Mouse (Mus musculus): Measurements from ENCODE around the gene Avpr2. TPM values are rescaled to one million over a fixed set of nuclear protein-coding genes. Genes with fewer than 3 reads are reported as not detected.

The Avpr2 gene
- not detected in 2 replicates for polyA plus RNA-seq (2011; ENCODE audit: insufficient read length, low read depth, missing spikeins)

DNA sequence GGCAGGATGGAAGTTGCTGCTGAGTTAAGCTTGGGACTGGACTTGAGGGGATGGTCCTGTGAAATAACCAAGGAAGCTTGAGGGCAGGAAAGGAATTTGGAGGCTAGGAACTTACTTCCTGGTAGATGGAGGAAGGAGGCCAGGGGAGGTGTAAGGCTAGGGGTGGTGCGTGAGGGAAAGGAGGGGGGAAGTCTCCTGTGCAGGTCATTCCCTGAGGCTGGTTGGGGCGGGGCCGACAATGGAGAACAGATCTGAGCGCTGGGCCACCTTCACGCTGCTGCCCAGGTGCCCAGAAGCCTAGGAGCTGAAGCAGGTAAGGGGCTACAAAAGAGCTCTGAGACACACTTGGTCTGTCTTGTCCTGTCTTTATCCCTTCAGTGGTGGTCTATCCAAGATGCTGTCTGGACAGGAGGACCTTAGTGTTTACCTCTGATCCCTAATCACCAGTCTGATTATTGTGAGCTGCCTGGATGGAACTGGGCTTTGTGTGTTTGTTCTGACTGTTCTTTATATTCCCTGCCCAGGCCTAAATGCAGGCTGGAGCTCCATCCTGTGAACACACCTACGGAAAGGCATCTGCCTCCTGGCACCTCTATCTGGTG lies at the start of gene Avpr2:
Gene Avpr2 (plus strand): TSS at position 552 of the 602 bp plus-strand sequence.
- Histone ChIP-seq H3K27ac (ENCODE audit: insufficient read depth, low read length) (no peak within 1 kb of the TSS), H3K4me3 (ENCODE audit: insufficient read depth, low read length) (no peak within 1 kb of the TSS), H3K4me1 (ENCODE audit: control insufficient read depth, insufficient read depth, low read length) (no peaks in the 10 kb centered on the region)
- TF ChIP-seq POLR2A (IDR thresholded peaks at IDR 0.05; ENCODE audit: low read depth, low read length): no peak
- no peak for TF ChIP-seq CTCF (IDR thresholded peaks at IDR 0.05; ENCODE audit: borderline replicate concordance, insufficient read depth, low read length)

DNA sequence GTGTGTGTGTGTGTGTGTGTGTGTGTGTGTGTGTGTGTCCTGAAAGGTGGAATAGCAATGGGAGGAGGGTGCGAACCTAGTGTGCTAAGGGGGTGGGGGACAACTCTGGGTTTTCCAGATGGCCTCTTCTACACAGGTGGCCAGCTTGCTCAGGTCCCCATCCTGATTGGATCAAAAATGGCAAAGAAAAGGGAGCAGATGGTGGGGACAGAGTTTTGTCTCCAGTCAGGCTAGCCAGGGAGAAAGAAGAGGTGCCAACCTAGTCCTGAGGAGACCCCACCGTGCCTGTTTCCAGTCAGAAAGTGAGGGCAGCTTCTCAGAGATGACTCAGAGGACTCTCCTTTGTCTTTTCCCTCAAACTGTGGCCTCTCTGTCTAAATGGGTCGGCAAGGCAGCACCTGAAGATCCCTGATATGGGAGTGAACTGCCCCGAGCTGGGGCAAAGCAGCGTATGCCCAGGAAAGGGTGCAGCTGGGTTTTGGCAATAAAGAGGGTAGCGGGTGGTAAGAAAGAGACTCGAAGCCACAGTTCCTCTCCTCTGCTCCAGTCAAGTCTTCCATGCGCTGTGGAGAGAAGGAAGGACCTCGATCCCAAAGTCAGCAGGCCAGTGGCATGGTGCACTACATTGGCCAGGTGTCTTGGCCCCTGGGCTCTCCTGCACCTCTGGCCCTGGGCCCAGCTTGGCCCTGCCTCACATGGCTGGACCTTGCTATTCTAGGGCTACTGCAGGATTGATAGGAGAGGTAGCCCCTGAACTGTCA lies 37.4 kb upstream of the Avpr2 start:
- Histone ChIP-seq H3K4me3 (ENCODE audit: insufficient read depth, low read length) (no peak overlapping the region), H3K27ac (ENCODE audit: insufficient read depth, low read length) (no peak overlapping the region), H3K4me1 (ENCODE audit: control insufficient read depth, insufficient read depth, low read length) (no peaks in the 10 kb centered on the region)
- TF ChIP-seq CTCF (IDR thresholded peaks at IDR 0.05; ENCODE audit: borderline replicate concordance, insufficient read depth, low read length) (no peak), POLR2A (IDR thresholded peaks at IDR 0.05; ENCODE audit: low read depth, low read length) (no peak)

DNA sequence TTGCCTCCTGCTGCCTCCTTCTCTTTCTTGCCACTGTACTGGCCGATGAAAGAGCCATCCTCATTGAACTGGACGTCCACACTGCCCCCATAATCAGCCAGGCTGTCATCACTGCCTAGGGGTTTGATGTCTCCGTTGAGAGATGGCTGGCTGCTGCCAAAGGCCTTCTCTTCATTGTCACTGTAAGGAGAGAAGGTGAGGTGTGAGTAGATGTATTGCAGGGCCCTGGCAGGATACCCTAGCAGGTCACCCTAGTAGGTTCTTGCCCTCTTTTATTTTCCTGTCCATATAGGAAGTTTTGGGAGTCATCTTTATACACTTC lies 36.9 kb upstream of the Avpr2 start:
- Histone ChIP-seq H3K27ac (ENCODE audit: insufficient read depth, low read length) (no peak overlapping the region), H3K4me1 (ENCODE audit: control insufficient read depth, insufficient read depth, low read length) (no peaks in the 10 kb centered on the region), H3K4me3 (ENCODE audit: insufficient read depth, low read length) (no peak overlapping the region)
- TF ChIP-seq CTCF (IDR thresholded peaks at IDR 0.05; ENCODE audit: borderline replicate concordance, insufficient read depth, low read length) (no peak), POLR2A (IDR thresholded peaks at IDR 0.05; ENCODE audit: low read depth, low read length) (no peak)

DNA sequence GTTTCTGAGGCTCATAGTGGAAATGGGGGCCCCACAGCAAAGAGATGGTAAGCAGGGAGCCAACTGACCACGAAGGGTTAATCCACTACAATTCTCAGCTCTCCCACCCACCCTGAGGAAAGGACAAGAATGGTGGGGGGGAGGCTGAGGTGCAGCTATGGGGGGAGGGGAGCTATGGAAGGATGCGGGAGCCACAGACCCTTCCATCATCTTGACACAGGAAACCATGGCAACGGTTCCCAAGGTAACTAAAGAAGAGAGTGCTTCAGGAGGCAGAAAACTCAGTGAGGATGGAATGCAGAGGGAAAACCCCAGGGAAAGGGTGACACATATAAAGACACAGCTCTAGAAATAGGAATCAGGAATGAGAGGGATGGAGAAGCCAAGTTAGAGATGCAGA lies 27.2 kb upstream of the Avpr2 start:
- H3K27ac ChIP-seq (ENCODE audit: insufficient read depth, low read length): no peak overlapping the region
- TF ChIP-seq CTCF (IDR thresholded peaks at IDR 0.05; ENCODE audit: borderline replicate concordance, insufficient read depth, low read length) (no peak), POLR2A (IDR thresholded peaks at IDR 0.05; ENCODE audit: low read depth, low read length) (no peak)
- no peak overlapping the region for H3K4me3 ChIP-seq (ENCODE audit: insufficient read depth, low read length)
- no peaks in the 10 kb centered on the region for H3K4me1 ChIP-seq (ENCODE audit: control insufficient read depth, insufficient read depth, low read length)

DNA sequence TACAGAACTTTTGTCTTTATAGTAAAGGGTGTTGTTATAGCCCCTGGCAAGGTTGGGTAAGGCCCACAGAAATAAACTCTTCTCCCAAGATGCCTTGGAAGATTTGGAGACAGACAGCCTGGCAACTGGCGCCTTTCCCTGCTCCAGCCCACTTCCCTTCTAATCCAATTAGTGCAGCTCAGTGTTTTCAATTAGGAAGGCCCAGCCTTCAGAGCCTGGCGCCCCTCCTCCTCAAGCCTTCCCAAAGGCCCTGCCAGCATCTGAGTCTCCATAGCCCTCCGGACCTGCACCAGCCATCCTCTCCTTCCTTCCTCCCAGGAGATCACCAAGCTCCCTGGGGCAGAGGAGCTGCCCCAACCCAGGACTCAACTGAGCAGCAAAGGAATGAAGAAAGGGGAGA lies 24.6 kb upstream of the Avpr2 start:
- TF ChIP-seq CTCF (IDR thresholded peaks at IDR 0.05; ENCODE audit: borderline replicate concordance, insufficient read depth, low read length): no peak
- TF ChIP-seq POLR2A (IDR thresholded peaks at IDR 0.05; ENCODE audit: low read depth, low read length): no peak
- Histone ChIP-seq H3K4me1 (ENCODE audit: control insufficient read depth, insufficient read depth, low read length) (no peaks in the 10 kb centered on the region), H3K27ac (ENCODE audit: insufficient read depth, low read length) (no peak overlapping the region), H3K4me3 (ENCODE audit: insufficient read depth, low read length) (no peak overlapping the region)

DNA sequence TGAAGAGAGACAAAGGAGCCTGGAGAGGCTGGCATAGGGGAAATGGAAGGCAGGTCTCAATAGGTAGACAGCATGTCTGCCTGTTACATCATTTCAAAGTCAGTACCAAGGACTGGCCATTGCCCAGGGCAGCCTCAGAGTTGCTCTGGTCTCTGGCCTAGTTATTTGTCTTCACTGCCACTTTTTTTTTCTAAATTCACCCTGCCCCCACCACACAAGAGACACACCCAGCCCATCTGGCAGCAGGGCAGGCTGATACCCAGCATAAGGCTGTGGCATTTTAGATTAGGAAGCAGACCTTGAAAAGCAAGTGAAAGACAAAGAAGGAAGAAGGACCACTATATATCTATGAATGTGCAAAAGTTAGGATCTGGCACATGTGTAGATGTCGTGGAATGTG lies 24.1 kb upstream of the Avpr2 start:
- Histone ChIP-seq H3K4me3 (ENCODE audit: insufficient read depth, low read length) (no peak overlapping the region), H3K27ac (ENCODE audit: insufficient read depth, low read length) (no peak overlapping the region), H3K4me1 (ENCODE audit: control insufficient read depth, insufficient read depth, low read length) (no peaks in the 10 kb centered on the region)
- TF ChIP-seq CTCF (IDR thresholded peaks at IDR 0.05; ENCODE audit: borderline replicate concordance, insufficient read depth, low read length): no peak
- TF ChIP-seq POLR2A (IDR thresholded peaks at IDR 0.05; ENCODE audit: low read depth, low read length): no peak

DNA sequence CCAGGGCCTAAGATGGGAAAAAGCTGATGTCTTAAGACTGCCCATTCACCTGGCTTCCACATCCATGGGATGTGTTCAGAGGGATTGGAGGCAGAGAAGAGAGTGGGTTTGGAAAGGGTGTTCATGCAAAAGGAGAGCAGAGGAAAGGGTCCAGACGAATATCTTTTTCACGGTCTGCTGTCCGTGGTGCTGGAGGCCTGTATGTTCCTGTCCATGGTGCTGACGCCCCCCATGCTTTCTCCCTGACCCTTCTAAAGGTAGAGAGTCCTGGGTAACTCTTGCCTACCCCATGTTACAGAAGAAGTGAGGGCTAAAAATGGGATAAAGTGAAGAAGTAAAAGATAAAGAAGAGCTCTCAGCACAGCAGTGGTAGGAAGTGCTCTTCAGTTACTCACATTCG lies 22.6 kb upstream of the Avpr2 start:
- TF ChIP-seq CTCF (IDR thresholded peaks at IDR 0.05; ENCODE audit: borderline replicate concordance, insufficient read depth, low read length) (peak; percentile 23; the same call in 1 of the 2 replicates), POLR2A (IDR thresholded peaks at IDR 0.05; ENCODE audit: low read depth, low read length) (no peak)
- H3K4me1 ChIP-seq (ENCODE audit: control insufficient read depth, insufficient read depth, low read length): no peaks in the 10 kb centered on the region
- H3K27ac ChIP-seq (ENCODE audit: insufficient read depth, low read length): no peak overlapping the region
- H3K4me3 ChIP-seq (ENCODE audit: insufficient read depth, low read length): no peak overlapping the region

DNA sequence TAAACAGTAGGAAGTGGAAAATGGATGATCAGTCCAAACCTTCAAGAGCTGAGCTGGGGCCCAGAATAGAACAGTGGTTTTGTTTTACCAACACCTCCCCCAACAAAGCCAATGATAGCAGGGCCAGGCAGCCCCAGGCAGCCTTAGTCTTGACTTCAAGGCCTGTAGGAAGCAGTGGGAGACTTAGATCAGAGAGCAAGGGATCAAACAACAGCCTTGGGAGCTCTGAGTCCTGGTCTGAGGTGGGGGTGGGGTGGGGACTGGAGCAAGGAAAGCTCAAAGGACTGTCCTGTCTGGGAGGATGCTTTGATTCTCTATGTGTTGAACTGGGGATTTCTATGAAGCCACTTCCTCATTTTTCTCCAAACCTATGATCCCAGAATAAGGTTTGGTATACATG lies 20.4 kb upstream of the Avpr2 start:
- TF ChIP-seq CTCF (IDR thresholded peaks at IDR 0.05; ENCODE audit: borderline replicate concordance, insufficient read depth, low read length) (no peak), POLR2A (IDR thresholded peaks at IDR 0.05; ENCODE audit: low read depth, low read length) (no peak)
- Histone ChIP-seq H3K27ac (ENCODE audit: insufficient read depth, low read length) (no peak overlapping the region), H3K4me1 (ENCODE audit: control insufficient read depth, insufficient read depth, low read length) (no peaks in the 10 kb centered on the region), H3K4me3 (ENCODE audit: insufficient read depth, low read length) (no peak overlapping the region)

DNA sequence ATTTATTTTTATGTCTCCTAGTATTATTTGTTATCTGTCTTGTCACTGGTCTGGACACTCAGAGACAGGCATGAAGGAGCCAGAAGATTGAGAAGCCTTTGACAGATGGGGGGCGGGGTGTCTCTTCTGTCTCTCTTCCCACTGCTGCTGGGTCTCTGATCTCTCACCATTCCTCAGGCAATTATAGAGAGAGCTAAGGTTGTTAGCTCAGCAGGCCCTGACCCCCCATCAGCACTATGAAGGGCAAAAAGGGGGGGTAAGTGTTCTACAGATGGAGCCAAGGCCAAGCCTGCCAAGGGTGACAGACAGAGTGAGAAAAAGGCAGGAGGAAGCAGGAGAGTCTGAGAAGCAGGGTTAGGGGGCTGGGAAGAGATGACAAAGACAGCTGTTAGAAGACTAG lies 19.9 kb upstream of the Avpr2 start:
- H3K4me1 ChIP-seq (ENCODE audit: control insufficient read depth, insufficient read depth, low read length): no peaks in the 10 kb centered on the region
- no peak for TF ChIP-seq POLR2A (IDR thresholded peaks at IDR 0.05; ENCODE audit: low read depth, low read length)
- no peak for TF ChIP-seq CTCF (IDR thresholded peaks at IDR 0.05; ENCODE audit: borderline replicate concordance, insufficient read depth, low read length)
- no peak overlapping the region for H3K4me3 ChIP-seq (ENCODE audit: insufficient read depth, low read length)

DNA sequence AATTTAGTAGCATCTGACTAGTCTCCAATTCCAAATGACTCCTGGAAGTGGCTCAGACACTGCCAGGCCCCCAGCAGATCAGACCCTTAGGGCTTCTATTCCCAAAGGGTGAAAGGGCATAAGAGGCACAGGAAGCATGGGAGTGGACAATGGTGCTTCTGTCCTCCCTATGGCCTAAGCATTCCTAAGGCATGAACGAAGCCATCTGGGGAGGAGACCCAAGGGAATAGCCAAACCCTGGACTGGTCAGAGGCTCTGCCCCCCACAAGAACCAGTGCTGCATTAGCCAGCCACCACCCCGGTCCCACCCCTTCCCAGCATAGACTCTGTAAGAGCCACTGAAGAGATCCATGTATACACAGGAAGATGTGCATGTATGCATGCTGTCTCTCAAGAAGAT lies 16.0 kb upstream of the Avpr2 start:
- Histone ChIP-seq H3K4me3 (ENCODE audit: insufficient read depth, low read length) (no peak overlapping the region), H3K27ac (ENCODE audit: insufficient read depth, low read length) (no peak overlapping the region), H3K4me1 (ENCODE audit: control insufficient read depth, insufficient read depth, low read length) (no peaks in the 10 kb centered on the region)
- TF ChIP-seq POLR2A (IDR thresholded peaks at IDR 0.05; ENCODE audit: low read depth, low read length): no peak
- no peak for TF ChIP-seq CTCF (IDR thresholded peaks at IDR 0.05; ENCODE audit: borderline replicate concordance, insufficient read depth, low read length)

More for the DNA sequence above, 19.9 kb upstream of the Avpr2 start:
- H3K27ac ChIP-seq (ENCODE audit: insufficient read depth, low read length): no peak overlapping the region
